Mouse (Mus musculus): ENCODE measurements at regions not wholly inside any gene's neighbourhood (a gene's known extent, or its start where the extent isn't known, plus 50 kb on each side); places are given as distances from the start of the nearest gene placed in this dataset.

GRCm38 (mm10) chr1:183963286-183963685, 49.8 kb upstream of the Dusp10 start:
- no peak for TF ChIP-seq CTCF (IDR thresholded peaks at IDR 0.05; ENCODE audit: extremely low read depth, insufficient read length, insufficient replicate concordance, low read depth, low read length)
- no peak for TF ChIP-seq POLR2A (IDR thresholded peaks at IDR 0.05; ENCODE audit: low read depth, low read length)
